Mouse (Mus musculus) embryonic facial prominence, embryonic 11.5 days (tissue): ENCODE data around the gene Gpx7. TPM values are rescaled to one million over a fixed set of nuclear protein-coding genes. Genes with fewer than 3 reads are reported as not detected.

Experiments
- ATAC-seq: fragments of 200-750 bp; cut with Nextera tagmentation; replicated peaks from 2 replicates; pipeline ENCODE4 v1.8.0; 2017; ENCODE audit warnings: low read depth; ENCODE audit not compliant: insufficient number of reproducible peaks, low FRiP score, low TSS enrichment
- DNase-seq: peaks from one replicate; pipeline ENCODE4 v3.0.0-alpha.2; 2015; ENCODE audit warnings: low spot score
- H3K27ac ChIP-seq: fragments of 300-500 bp; sonication (generic); replicated peaks from 2 replicates; pipeline ENCODE4 v1.5.1; 2014; ENCODE audit warnings: mild to moderate bottlenecking, low read depth, low read length, control low read depth
- H3K27me3 ChIP-seq: fragments of 300-500 bp; sonication (generic); 2 replicates; pipeline ENCODE4 v1.6.1; 2014; ENCODE audit warnings: mild to moderate bottlenecking, low read length, moderate library complexity, mixed read lengths; ENCODE audit not compliant: control insufficient read depth, insufficient read depth
- H3K36me3 ChIP-seq: fragments of 300-500 bp; sonication (generic); replicated peaks from 2 replicates; pipeline ENCODE4 v1.6.1; 2014; ENCODE audit warnings: low read depth, mild to moderate bottlenecking, low read length, moderate library complexity, mixed read lengths; ENCODE audit not compliant: control insufficient read depth, insufficient read depth
- H3K4me1 ChIP-seq: fragments of 300-500 bp; sonication (generic); 2 replicates; pipeline ENCODE4 v1.6.1; 2014; ENCODE audit warnings: low read length, mixed read lengths; ENCODE audit not compliant: control insufficient read depth, insufficient read depth
- H3K4me2 ChIP-seq: fragments of 300-500 bp; sonication (generic); 2 replicates; pipeline ENCODE4 v1.6.1; 2014; ENCODE audit warnings: low read depth, mild to moderate bottlenecking, control low read depth, low read length, moderate library complexity
- H3K4me3 ChIP-seq: fragments of 300-500 bp; sonication (generic); 2 replicates; pipeline ENCODE4 v1.5.1; 2014; ENCODE audit warnings: low read depth, low read length, control low read depth
- H3K9ac ChIP-seq: fragments of 300-500 bp; sonication (generic); replicated peaks from 2 replicates; pipeline ENCODE4 v1.6.1; 2014; ENCODE audit warnings: mild to moderate bottlenecking, control low read depth, low read length
- H3K9me3 ChIP-seq: fragments of 300-500 bp; sonication (generic); replicated peaks from 2 replicates; pipeline ENCODE4 v1.6.1; 2016; ENCODE audit warnings: mild to moderate bottlenecking, low read length, inconsistent platforms, mixed read lengths; ENCODE audit not compliant: control insufficient read depth
- WGBS: fragments of 180-500 bp; shearing (Covaris S2); extraction: QIAGEN DNeasy Blood & Tissue Kit; methylation state at CpG from one replicate; pipeline ENCODE4 v1.1.7; 2014; 5-methylcytosine and 5-hydroxymethylcytosine counted together
- polyA plus RNA-seq: library from polyadenylated mRNA; unstranded; fragments of >200 nt; fragmentation: Nextera tagmentation; extraction: Ambion mirVana; gene quantifications from 2 replicates; pipeline ENCODE4 v1.2.1, GENCODE M21; 2014

Gene Gpx7
- polyA plus RNA-seq, 1 experiment from 2014 or later = 44.9 TPM

- DNase-seq = peak; percentile 48
- peak overlapping the region; percentile 65 for H3K4me2 ChIP-seq
- ATAC-seq = peak; percentile 76
- H3K4me1 ChIP-seq = no peaks in the 10 kb centered on the region; the same call in 1 of the 2 replicates
- H3K4me3 ChIP-seq = peak overlapping the region; percentile 34
- H3K36me3 ChIP-seq = no peaks in the 10 kb centered on the region
- 2% methylated on average over 52 of the region's 52 CpGs for WGBS
- no peaks in the 10 kb centered on the region for H3K27me3 ChIP-seq
- peak overlapping the region; percentile 68 for H3K9ac ChIP-seq
- H3K27ac ChIP-seq = peak overlapping the region; percentile 17
- no peaks in the 10 kb centered on the region for H3K9me3 ChIP-seq
Observed at GRCm38 (mm10) chr4:108406138-108406860, 462 bp downstream of the Gpx7 start.

- peak overlapping the region; percentile 17; the same call in 1 of the 2 replicates for H3K27ac ChIP-seq
- DNase-seq = no peak
Observed at GRCm38 (mm10) chr4:108405766-108406137, 1.0 kb downstream of the Gpx7 start.

DNA sequence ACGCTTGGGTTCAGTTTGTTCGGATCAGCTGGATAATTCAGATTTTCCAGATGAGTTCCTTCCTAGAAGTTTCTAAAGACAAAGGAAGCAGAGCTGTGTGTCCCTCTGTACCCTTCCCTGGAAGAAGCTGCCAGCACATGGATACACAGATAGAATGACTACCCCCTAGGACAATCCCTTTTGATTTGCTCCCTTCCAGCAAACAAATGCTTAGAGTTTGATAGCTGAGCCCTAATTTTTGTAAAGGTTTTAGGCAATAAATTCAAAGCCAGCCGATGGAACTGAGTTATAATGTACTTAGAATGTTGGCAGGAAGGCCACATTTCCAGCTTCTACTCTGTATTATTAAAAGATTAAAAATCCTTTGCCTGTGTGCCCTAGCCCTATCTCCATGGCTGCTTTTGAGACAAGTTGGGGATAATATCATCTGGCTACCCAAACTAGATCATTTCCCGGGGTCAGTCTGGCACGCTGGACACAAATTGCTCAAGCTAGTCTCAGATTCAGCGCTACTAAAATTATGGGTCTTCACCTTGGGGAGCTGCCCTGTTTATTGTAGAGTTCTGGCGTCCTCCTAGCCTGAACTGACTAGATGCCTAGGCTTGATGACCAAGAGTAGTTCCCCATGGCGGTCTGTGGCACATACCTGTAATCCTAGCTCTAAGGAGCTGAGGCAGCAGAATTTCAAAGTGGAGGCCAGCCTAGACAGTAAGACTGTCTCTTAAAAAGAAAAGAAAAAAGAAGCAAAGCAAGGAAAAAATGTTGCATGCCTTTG is 2.7 kb downstream of the Gpx7 start:
- H3K36me3 ChIP-seq = no peaks in the 10 kb centered on the region
- H3K9ac ChIP-seq = no peak overlapping the region
- H3K9me3 ChIP-seq = no peaks in the 10 kb centered on the region
- H3K4me2 ChIP-seq = no peak overlapping the region
- DNase-seq (no peak), ATAC-seq (no peak)
- no peak overlapping the region for H3K4me3 ChIP-seq
- 85% methylated on average over 8 of the region's 8 CpGs for WGBS
- no peaks in the 10 kb centered on the region; the same call in 1 of the 2 replicates for H3K4me1 ChIP-seq
- H3K27me3 ChIP-seq = no peaks in the 10 kb centered on the region
- H3K27ac ChIP-seq = no peak overlapping the region

More at GRCm38 (mm10) chr4:108405766-108406137, 1.0 kb downstream of the Gpx7 start:
- no peaks in the 10 kb centered on the region; the same call in 1 of the 2 replicates for H3K4me1 ChIP-seq
- peak overlapping the region; percentile 68 for H3K9ac ChIP-seq
- H3K27me3 ChIP-seq = no peaks in the 10 kb centered on the region
- 61% methylated on average over 3 of the region's 3 CpGs for WGBS
- H3K4me2 ChIP-seq = peak overlapping the region; percentile 65
- ATAC-seq = peak; percentile 57; the same call in 1 of the 2 replicates
- H3K36me3 ChIP-seq = no peaks in the 10 kb centered on the region
- H3K9me3 ChIP-seq = no peaks in the 10 kb centered on the region
- peak overlapping the region; percentile 34 for H3K4me3 ChIP-seq

DNA sequence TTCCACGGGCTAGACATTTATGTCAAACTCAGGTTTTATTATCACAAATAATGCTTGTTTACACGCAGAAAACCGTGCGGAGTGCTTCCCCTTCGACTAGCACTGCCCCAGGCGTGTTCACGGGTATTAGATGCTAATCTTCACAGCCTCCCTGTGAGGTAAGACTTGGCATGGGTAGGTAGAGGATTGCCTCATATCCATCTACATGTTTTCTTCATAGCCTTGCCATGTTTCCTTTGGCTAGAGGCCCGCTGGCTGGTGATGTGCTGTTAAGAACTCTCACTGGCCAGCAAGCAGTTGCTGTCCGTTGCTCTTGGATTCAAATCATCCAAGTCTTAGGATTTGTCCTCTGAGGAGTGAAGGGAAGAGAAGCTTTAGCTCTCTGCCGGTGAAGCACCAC is 6.4 kb downstream of the Gpx7 start:
- Histone ChIP-seq H3K4me2 (no peak overlapping the region), H3K27ac (no peak overlapping the region), H3K4me3 (no peak overlapping the region), H3K9ac (no peak overlapping the region), H3K4me1 (no peaks in the 10 kb centered on the region), H3K9me3 (no peaks in the 10 kb centered on the region), H3K27me3 (no peaks in the 10 kb centered on the region), H3K36me3 (no peaks in the 10 kb centered on the region)
- ATAC-seq = no peak
- 90% methylated on average over 10 of the region's 10 CpGs for WGBS
- no peak for DNase-seq

DNA sequence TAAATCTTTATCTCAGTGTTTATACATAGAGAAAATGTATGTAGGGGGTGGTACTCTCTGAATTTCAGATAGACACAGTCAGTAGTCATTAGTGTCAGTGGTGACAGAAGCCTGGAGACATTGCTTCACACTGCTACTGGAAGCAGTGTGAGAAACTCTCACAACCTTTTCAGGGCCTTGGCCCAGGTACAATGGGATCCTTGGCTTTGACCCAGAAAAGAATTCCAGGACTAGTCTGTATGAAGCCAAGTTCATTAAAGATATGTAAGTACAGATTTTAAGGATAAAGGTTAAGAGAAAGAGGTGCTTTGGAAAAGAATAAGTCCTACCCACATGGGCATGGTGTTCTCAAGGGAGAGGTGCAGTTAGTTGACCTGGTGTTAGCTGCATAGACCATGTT is 12.5 kb downstream of the Gpx7 start:
- H3K36me3 ChIP-seq = no peaks in the 10 kb centered on the region
- H3K9ac ChIP-seq = no peak overlapping the region
- DNase-seq = no peak
- no peaks in the 10 kb centered on the region for H3K4me1 ChIP-seq
- no peak overlapping the region for H3K27ac ChIP-seq
- H3K27me3 ChIP-seq = no peaks in the 10 kb centered on the region
- no peak for ATAC-seq
- H3K9me3 ChIP-seq = no peaks in the 10 kb centered on the region
- H3K4me3 ChIP-seq = no peak overlapping the region
- H3K4me2 ChIP-seq = no peak overlapping the region

DNA sequence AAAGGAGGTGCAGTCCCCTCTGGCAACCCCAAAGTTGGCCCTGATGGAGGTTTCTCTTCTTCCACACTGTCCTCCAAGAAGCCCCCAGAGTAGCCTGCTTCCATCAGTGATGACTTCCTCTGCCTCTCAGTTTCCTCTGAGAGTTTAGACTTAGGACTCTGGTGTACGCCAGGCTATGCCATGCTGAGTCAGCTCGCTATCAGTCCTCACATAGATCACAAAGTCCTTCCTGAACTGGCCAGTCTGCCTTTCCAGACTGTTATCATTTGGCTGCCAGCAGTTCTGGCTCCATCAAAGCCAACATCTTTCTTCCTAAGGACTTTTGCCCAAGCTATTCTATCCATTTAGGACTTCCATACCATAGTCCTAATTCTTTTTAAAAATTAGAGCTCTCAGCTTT is 14.2 kb downstream of the Gpx7 start:
- 78% methylated on average over 2 of the region's 2 CpGs for WGBS
- DNase-seq (no peak), ATAC-seq (no peak)
- H3K4me2 ChIP-seq = no peak overlapping the region
- H3K36me3 ChIP-seq = no peaks in the 10 kb centered on the region
- no peak overlapping the region for H3K27ac ChIP-seq
- H3K4me1 ChIP-seq = no peaks in the 10 kb centered on the region
- H3K4me3 ChIP-seq = no peak overlapping the region
- no peak overlapping the region for H3K9ac ChIP-seq
- no peaks in the 10 kb centered on the region for H3K9me3 ChIP-seq
- H3K27me3 ChIP-seq = no peaks in the 10 kb centered on the region

GRCm38 (mm10) chr4:108391124-108391523 is 15.6 kb downstream of the Gpx7 start:
- Histone ChIP-seq H3K27ac (no peak overlapping the region), H3K4me1 (no peaks in the 10 kb centered on the region), H3K9ac (no peak overlapping the region), H3K4me3 (no peak overlapping the region), H3K4me2 (no peak overlapping the region), H3K9me3 (no peaks in the 10 kb centered on the region), H3K27me3 (no peaks in the 10 kb centered on the region), H3K36me3 (no peaks in the 10 kb centered on the region)
- WGBS = 78% methylated on average over 5 of the region's 5 CpGs
- DNase-seq (no peak), ATAC-seq (no peak)

GRCm38 (mm10) chr4:108388741-108389140 is 18.0 kb downstream of the Gpx7 start:
- Histone ChIP-seq H3K9ac (no peak overlapping the region), H3K4me1 (0 out of 2 replicates have a peak, but pooled peaks cover 1% of the 10 kb centered on the region), H3K4me2 (no peak overlapping the region), H3K36me3 (no peaks in the 10 kb centered on the region), H3K27me3 (no peaks in the 10 kb centered on the region; the same call in 1 of the 2 replicates), H3K27ac (no peak overlapping the region), H3K9me3 (no peaks in the 10 kb centered on the region), H3K4me3 (no peak overlapping the region)
- WGBS = 60% methylated on average over 3 of the region's 3 CpGs
- ATAC-seq = no peak
- no peak for DNase-seq
